Mouse (Mus musculus): ENCODE measurements around the gene Gm3278.
"Not testable (repeated sequence)": the region's sequence is repeated elsewhere in the genome, so short reads cannot be mapped to it uniquely, and the experiment has no call there.

Gene Gm3278

DNA sequence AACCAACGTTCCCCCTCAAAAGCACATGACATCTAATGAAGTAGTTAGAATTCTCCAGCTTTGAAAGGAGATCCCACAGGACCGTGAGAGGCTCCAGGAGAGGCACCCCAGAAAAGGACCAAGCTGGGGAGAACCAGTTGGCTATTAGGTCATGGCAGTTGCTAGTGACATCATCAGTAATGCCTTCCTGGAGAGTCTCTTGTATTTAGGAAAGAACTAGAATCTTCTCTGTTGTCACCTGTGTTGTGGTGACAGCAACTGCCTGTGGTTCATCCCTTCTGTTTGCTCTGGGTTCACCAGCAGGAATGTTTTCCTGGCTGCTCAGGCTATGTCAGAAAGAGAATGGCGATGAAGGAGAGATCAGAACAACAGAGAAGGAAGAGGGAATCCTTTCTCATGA is at the start of gene Gm3278:
TSS of gene Gm3278 (plus strand) at position 301 of the 400 bp plus-strand sequence.
- DNase-seq (ENCODE audit: low read depth, low spot score), result not testable (repeated sequence)

DNA sequence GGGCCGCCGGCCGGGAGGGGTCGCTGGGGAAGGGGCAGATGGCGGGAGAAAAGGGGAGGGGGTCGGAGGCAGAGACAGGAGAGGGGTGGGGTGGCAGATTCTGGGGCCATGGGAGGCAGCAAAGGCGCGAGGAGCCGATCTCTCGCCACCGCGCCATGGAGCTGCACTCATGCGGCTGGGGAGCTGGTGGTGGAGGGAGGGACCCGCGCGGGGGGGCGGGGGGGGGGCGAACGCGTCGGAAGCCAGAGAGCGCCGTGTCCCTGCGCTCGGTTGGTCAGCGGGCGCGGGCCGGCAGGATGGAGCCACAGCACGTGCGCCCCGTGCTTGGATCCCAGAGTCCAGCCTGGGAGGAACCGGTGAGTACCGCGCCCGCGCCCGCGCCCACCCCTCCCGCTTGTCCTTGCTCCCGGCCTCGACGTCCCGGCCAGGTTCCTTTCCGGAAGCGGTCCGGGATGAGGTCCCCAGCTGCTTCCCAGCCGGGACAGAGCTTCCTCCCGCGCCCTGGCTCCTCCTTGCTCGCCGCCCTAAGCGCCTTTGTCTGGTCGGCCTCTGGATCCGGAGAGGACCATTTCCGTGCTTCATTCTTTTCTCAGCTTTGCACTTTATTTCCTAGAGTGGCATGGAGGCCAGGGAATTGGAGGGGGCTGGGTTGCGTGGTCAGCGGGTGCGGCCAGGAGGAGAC is 36.8 kb upstream of the Gm3278 start, which contains the start of gene Gm3264:
TSS of gene Gm3264 (plus strand) at position 278 of the 682 bp plus-strand sequence.
- DNase-seq (ENCODE audit: low read depth, low spot score), result peak; percentile 0
